Mouse (Mus musculus) lung, postnatal 0 days (tissue): ENCODE results near the gene Fam229b. TPM values are rescaled to one million over a fixed set of nuclear protein-coding genes. Genes with fewer than 3 reads are reported as not detected.

Source experiments
- ATAC-seq: fragments of 200-750 bp; cut with Nextera tagmentation; 2 replicates; pipeline ENCODE4 v1.8.0; 2017; ENCODE audit warnings: moderate library complexity
- DNase-seq: peaks from one replicate; pipeline ENCODE4 v3.0.0-alpha.2; 2016; ENCODE audit warnings: low spot score
- H3K27ac ChIP-seq: fragments of 300-500 bp; sonication (generic); 2 replicates; pipeline ENCODE4 v1.5.1; 2014; ENCODE audit warnings: antibody characterized with exemption, mild to moderate bottlenecking, low read length, mixed read lengths
- H3K27me3 ChIP-seq: fragments of 300-500 bp; sonication (generic); replicated peaks from 2 replicates; pipeline ENCODE4 v1.6.1; 2014; ENCODE audit warnings: low read length, mixed read lengths; ENCODE audit not compliant: insufficient read depth
- H3K36me3 ChIP-seq: fragments of 300-500 bp; sonication (generic); 2 replicates; pipeline ENCODE4 v1.6.1; 2014; ENCODE audit warnings: low read length, mixed read lengths; ENCODE audit not compliant: insufficient read depth
- H3K4me1 ChIP-seq: fragments of 300-500 bp; sonication (generic); 2 replicates; pipeline ENCODE4 v1.6.1; 2014; ENCODE audit warnings: antibody characterized with exemption, low read depth, low read length, mixed read lengths; ENCODE audit not compliant: insufficient read depth
- H3K4me2 ChIP-seq: fragments of 300-500 bp; sonication (generic); replicated peaks from 2 replicates; pipeline ENCODE4 v1.6.1; 2014; ENCODE audit warnings: low read depth, mild to moderate bottlenecking, low read length, moderate library complexity, mixed read lengths
- H3K4me3 ChIP-seq: fragments of 300-500 bp; sonication (generic); 2 replicates; pipeline ENCODE4 v1.5.1; 2014; ENCODE audit warnings: low read depth, low read length
- H3K9ac ChIP-seq: fragments of 300-500 bp; sonication (generic); replicated peaks from 2 replicates; pipeline ENCODE4 v1.6.1; 2014; ENCODE audit warnings: low read depth, mild to moderate bottlenecking
- H3K9me3 ChIP-seq: fragments of 300-500 bp; sonication (generic); 2 replicates; pipeline ENCODE4 v1.6.1; 2016; ENCODE audit warnings: low read length, mixed read lengths
- CTCF ChIP-seq: IDR thresholded peaks from 2 replicates; pipeline ENCODE4 v1.5.1; 2016; ENCODE audit warnings: antibody characterized with exemption, mild to moderate bottlenecking
- EP300 ChIP-seq: IDR thresholded peaks from 2 replicates; pipeline ENCODE4 v1.6.1; 2016; ENCODE audit warnings: antibody characterized with exemption, mild to moderate bottlenecking, control low read depth
- WGBS: fragments of 180-500 bp; shearing (Covaris S2); extraction: QIAGEN DNeasy Blood & Tissue Kit; methylation state at CpG from one replicate; pipeline ENCODE4 v1.1.7; 2014; 5-methylcytosine and 5-hydroxymethylcytosine counted together
- polyA plus RNA-seq: library from polyadenylated mRNA; unstranded; fragments of >200 nt; fragmentation: Nextera tagmentation; extraction: Ambion mirVana; gene quantifications from 2 replicates; pipeline ENCODE4 v1.2.1, GENCODE M21; 2015

Fam229b gene
- polyA plus RNA-seq, 1 experiment from 2014 or later: 9.0 TPM

DNA sequence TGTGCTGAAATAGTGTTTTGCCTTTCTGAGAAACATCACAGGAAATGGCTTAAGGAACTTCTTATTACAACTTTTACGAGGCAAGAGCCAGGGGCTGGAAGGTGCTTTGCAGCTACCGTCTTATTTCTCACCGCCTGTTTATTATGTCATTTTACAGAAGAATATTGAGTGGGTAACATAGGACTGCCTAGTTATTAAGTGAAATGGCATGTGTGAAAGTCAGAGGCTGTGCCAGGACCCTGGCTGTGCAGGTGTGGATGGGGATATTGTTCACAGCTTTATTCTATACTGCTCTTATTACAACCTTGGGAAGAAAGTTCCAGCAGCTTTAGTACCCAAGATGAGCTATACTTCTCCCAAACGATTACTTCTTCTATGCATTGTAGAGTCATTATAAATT lies 61.7 kb downstream of the Fam229b start:
- H3K27ac ChIP-seq: no peak overlapping the region
- no peaks in the 10 kb centered on the region for H3K4me1 ChIP-seq
- no peaks in the 10 kb centered on the region for H3K27me3 ChIP-seq
- H3K4me3 ChIP-seq: no peak overlapping the region
- H3K4me2 ChIP-seq: no peak overlapping the region
- no peak for ATAC-seq
- H3K9ac ChIP-seq: no peak overlapping the region
- no peaks in the 10 kb centered on the region for H3K9me3 ChIP-seq
- TF ChIP-seq CTCF (no peak), EP300 (no peak)
- DNase-seq: no peak
- H3K36me3 ChIP-seq: peaks cover 16% of the 10 kb centered on the region
- 83% methylated on average over 4 of the region's 4 CpGs for WGBS

Other genes with a start within 250 kb of the Fam229b start
- gene Lama4, start 168.4 kb downstream of the Fam229b start, polyA plus RNA-seq: 72.0 and 73.6 TPM in 2 replicates
- gene Tube1, start 62 bp upstream of the Fam229b start, polyA plus RNA-seq: 1.7 and 1.8 TPM in 2 replicates
- 0.10 TPM in 1 of 2 replicates, not detected in the other for gene Ccn6, start 29.9 kb upstream of the Fam229b start, polyA plus RNA-seq
- gene Fyn, start 234.9 kb upstream of the Fam229b start, polyA plus RNA-seq: 21.1 and 23.0 TPM in 2 replicates